Mouse (Mus musculus) MEL (cell line): ENCODE measurements at regions not wholly inside any gene's neighbourhood (a gene's known extent, or its start where the extent isn't known, plus 50 kb on each side); places are given as distances from the start of the nearest gene placed in this dataset.

Source experiments
- DNase-seq: peaks from one replicate; pipeline ENCODE4 v3.0.0; 2011; ENCODE audit warnings: low read depth, low spot score
- H3K27ac ChIP-seq: 2 replicates; pipeline ENCODE4 v1.5.1; 2012; ENCODE audit warnings: low read depth, mild to moderate bottlenecking, control low read depth, low read length, moderate library complexity; ENCODE audit not compliant: control insufficient read depth
- H3K27me3 ChIP-seq, 2 experiments: fragments of 150-350 bp in 1 of 2; sonication (generic) in 1 of 2; 2 replicates each; pipeline ENCODE4 v1.6.1; 2012; ENCODE audit warnings: low read length in 2 of 2, mild to moderate bottlenecking in 2 of 2, improper control_type of control experiment in 1 of 2, moderate library complexity in 1 of 2; ENCODE audit not compliant: insufficient read depth in 2 of 2, control insufficient read depth in 1 of 2
- H3K36me3 ChIP-seq, 2 experiments: 2 replicates each; pipeline ENCODE4 v1.6.1; 2012 to 2014; ENCODE audit warnings: low read length in 2 of 2, improper control_type of control experiment in 1 of 2, inconsistent platforms in 1 of 2, mild to moderate bottlenecking in 1 of 2; ENCODE audit not compliant: insufficient read depth in 2 of 2, control insufficient read depth in 1 of 2
- H3K4me1 ChIP-seq, 2 experiments: fragments of 150-350 bp in 1 of 2; sonication (generic) in 1 of 2; 2 replicates each; pipeline ENCODE4 v1.6.1; 2012; ENCODE audit warnings: low read length in 2 of 2, improper control_type of control experiment in 1 of 2, mild to moderate bottlenecking in 1 of 2; ENCODE audit not compliant: insufficient read depth in 2 of 2, control insufficient read depth in 1 of 2
- H3K4me3 ChIP-seq, 2 experiments: fragments of 150-350 bp in 1 of 2; sonication (generic) in 1 of 2; 2 replicates each; pipeline ENCODE4 v1.5.1; 2012; ENCODE audit warnings: low read depth in 2 of 2, low read length in 2 of 2, mild to moderate bottlenecking in 2 of 2, moderate library complexity in 2 of 2, control low read depth in 1 of 2, improper control_type of control experiment in 1 of 2; ENCODE audit not compliant: control insufficient read depth in 1 of 2, insufficient read depth in 1 of 2
- H3K79me2 ChIP-seq: 2 replicates; pipeline ENCODE4 v1.6.1; 2012; ENCODE audit warnings: mild to moderate bottlenecking, low read length, moderate library complexity; ENCODE audit not compliant: control insufficient read depth, poor library complexity, insufficient read depth
- H3K9ac ChIP-seq: 2 replicates; pipeline ENCODE4 v1.6.1; 2012; ENCODE audit warnings: low read depth, mild to moderate bottlenecking, control low read depth, low read length, moderate library complexity; ENCODE audit not compliant: control insufficient read depth, poor library complexity, severe bottlenecking
- H3K9me3 ChIP-seq: fragments of 150-350 bp; sonication (generic); replicated peaks from 2 replicates; pipeline ENCODE4 v1.6.1; 2012; ENCODE audit warnings: mild to moderate bottlenecking, low read length, improper control_type of control experiment, moderate library complexity; ENCODE audit not compliant: insufficient read depth
- CHD2 ChIP-seq: IDR thresholded peaks from 2 replicates; pipeline ENCODE4 v1.6.1; 2011; ENCODE audit warnings: low read length, improper control_type of control experiment
- CTCF ChIP-seq, 3 experiments: IDR thresholded peaks in 2 of 3; conservative IDR thresholded peaks in 1 of 3; 2 replicates each; pipeline ENCODE4 v1.5.1; 2011 to 2012; ENCODE audit warnings: low read length in 3 of 3, low read depth in 2 of 3, mild to moderate bottlenecking in 2 of 3, improper control_type of control experiment in 1 of 3, inconsistent platforms in 1 of 3, mixed read lengths in 1 of 3, moderate library complexity in 1 of 3; ENCODE audit not compliant: control insufficient read depth in 1 of 3, insufficient read depth in 1 of 3, poor library complexity in 1 of 3, severe bottlenecking in 1 of 3
- ETS1 ChIP-seq: IDR thresholded peaks from 2 replicates; pipeline ENCODE4 v1.6.1; 2012; ENCODE audit warnings: low read depth, mild to moderate bottlenecking, inconsistent platforms, low read length, improper control_type of control experiment, moderate library complexity
- HCFC1 ChIP-seq: IDR thresholded peaks from 2 replicates; pipeline ENCODE4 v1.6.1; 2012; ENCODE audit warnings: low read depth, mild to moderate bottlenecking, inconsistent platforms, low read length, improper control_type of control experiment, moderate library complexity
- MAX ChIP-seq: IDR thresholded peaks from 2 replicates; pipeline ENCODE4 v1.6.1; 2011; ENCODE audit warnings: low read length, improper control_type of control experiment
- MAZ ChIP-seq: IDR thresholded peaks from 2 replicates; pipeline ENCODE4 v1.6.1; 2012; ENCODE audit warnings: low read depth, mild to moderate bottlenecking, inconsistent platforms, low read length, improper control_type of control experiment
- MEF2A ChIP-seq: IDR thresholded peaks from 2 replicates; pipeline ENCODE4 v1.6.1; 2014; ENCODE audit warnings: low read depth, mild to moderate bottlenecking, inconsistent platforms, low read length, improper control_type of control experiment; ENCODE audit not compliant: poor library complexity, insufficient replicate concordance, severe bottlenecking; ENCODE audit errors: extremely low read depth
- MXI1 ChIP-seq: IDR thresholded peaks from 2 replicates; pipeline ENCODE4 v1.6.1; 2011; ENCODE audit warnings: mild to moderate bottlenecking, low read depth, low read length, improper control_type of control experiment
- MYC ChIP-seq: IDR thresholded peaks from 2 replicates; pipeline ENCODE4 v1.6.1; 2011; ENCODE audit warnings: low read depth, mild to moderate bottlenecking, low read length, improper control_type of control experiment, moderate library complexity
- NRF1 ChIP-seq: IDR thresholded peaks from 2 replicates; pipeline ENCODE4 v1.6.1; 2014; ENCODE audit warnings: low read depth, mild to moderate bottlenecking, inconsistent platforms, low read length, improper control_type of control experiment, moderate library complexity; ENCODE audit not compliant: poor library complexity, insufficient read depth, severe bottlenecking
- RAD21 ChIP-seq: IDR thresholded peaks from 2 replicates; pipeline ENCODE4 v1.6.1; 2011; ENCODE audit warnings: mild to moderate bottlenecking, low read depth, low read length, improper control_type of control experiment
- TBP ChIP-seq: IDR thresholded peaks from 2 replicates; pipeline ENCODE4 v1.8.0; 2011; ENCODE audit warnings: low read depth, low read length, improper control_type of control experiment
- TCF12 ChIP-seq: IDR thresholded peaks from 2 replicates; pipeline ENCODE4 v1.6.1; 2014; ENCODE audit warnings: low read depth, mild to moderate bottlenecking, inconsistent platforms, low read length, improper control_type of control experiment, moderate library complexity

- Histone ChIP-seq H3K4me1 (no peaks in the 10 kb centered on the region), H3K9ac (no peak overlapping the region), H3K79me2 (no peaks in the 10 kb centered on the region), H3K9me3 (no peaks in the 10 kb centered on the region), H3K27ac (no peak overlapping the region), H3K4me3 (no peak overlapping the region), H3K36me3 (no peaks in the 10 kb centered on the region), H3K27me3 (no peaks in the 10 kb centered on the region)
- DNase-seq, result no peak
- TF ChIP-seq MAZ (no peak), MXI1 (no peak), ETS1 (no peak), CTCF (IDR thresholded peaks at IDR 0.05 in 2 of 3, conservative IDR thresholded peaks at IDR 0.05 in 1 of 3; ENCODE audit: control insufficient read depth in 1 of 3, insufficient read depth in 1 of 3, low read depth in 2 of 3, low read length in 3 of 3, poor library complexity in 1 of 3, severe bottlenecking in 1 of 3) (no peak), TCF12 (no peak), RAD21 (no peak), HCFC1 (no peak), MAX (no peak), TBP (no peak), NRF1 (no peak), MYC (no peak), CHD2 (no peak), MEF2A (no peak)
These were observed 50.1 kb upstream of the Cop1 start for GRCm38 (mm10) chr1:159182031-159182430.
